Mouse (Mus musculus) kidney, postnatal 0 days (tissue): ENCODE data around the gene Dcp1a. TPM values are rescaled to one million over a fixed set of nuclear protein-coding genes. Genes with fewer than 3 reads are reported as not detected.
"Not testable (repeated sequence)": the region's sequence is repeated elsewhere in the genome, so short reads cannot be mapped to it uniquely, and the experiment has no call there.

ENCODE experiments used
- ATAC-seq: fragments of 200-750 bp; cut with Nextera tagmentation; replicated peaks from 2 replicates; pipeline ENCODE4 v1.8.0; 2017; ENCODE audit warnings: low read depth, moderate number of reproducible peaks, moderate TSS enrichment, moderate library complexity; ENCODE audit not compliant: low FRiP score
- DNase-seq: peaks from one replicate; pipeline ENCODE4 v3.0.0-alpha.2; 2016; ENCODE audit warnings: low spot score
- H3K27ac ChIP-seq: fragments of 300-500 bp; sonication (generic); 2 replicates; pipeline ENCODE4 v1.5.1; 2014; ENCODE audit warnings: mild to moderate bottlenecking
- H3K27me3 ChIP-seq: fragments of 300-500 bp; sonication (generic); 2 replicates; pipeline ENCODE4 v1.6.1; 2014; ENCODE audit warnings: low read length, mixed read lengths; ENCODE audit not compliant: insufficient read depth
- H3K36me3 ChIP-seq: fragments of 300-500 bp; sonication (generic); 2 replicates; pipeline ENCODE4 v1.6.1; 2014; ENCODE audit warnings: low read length, mixed read lengths; ENCODE audit not compliant: insufficient read depth
- H3K4me1 ChIP-seq: fragments of 300-500 bp; sonication (generic); replicated peaks from 2 replicates; pipeline ENCODE4 v1.6.1; 2014; ENCODE audit warnings: antibody characterized with exemption, low read length, mixed read lengths; ENCODE audit not compliant: insufficient read depth
- H3K4me2 ChIP-seq: fragments of 300-500 bp; sonication (generic); 2 replicates; pipeline ENCODE4 v1.6.1; 2014; ENCODE audit warnings: mild to moderate bottlenecking, low read length, moderate library complexity, mixed read lengths
- H3K4me3 ChIP-seq: fragments of 300-500 bp; sonication (generic); replicated peaks from 2 replicates; pipeline ENCODE4 v1.5.1; 2014; ENCODE audit warnings: low read depth, low read length
- H3K9ac ChIP-seq: fragments of 300-500 bp; sonication (generic); 2 replicates; pipeline ENCODE4 v1.6.1; 2014; ENCODE audit warnings: low read depth, low read length
- H3K9me3 ChIP-seq: fragments of 300-500 bp; sonication (generic); replicated peaks from 2 replicates; pipeline ENCODE4 v1.6.1; 2016; ENCODE audit warnings: low read length, inconsistent platforms, mixed read lengths
- CTCF ChIP-seq: IDR thresholded peaks from 2 replicates; pipeline ENCODE4 v1.5.1; 2016; ENCODE audit warnings: antibody characterized with exemption, low read depth, mild to moderate bottlenecking, moderate library complexity
- WGBS: fragments of 180-500 bp; shearing (Covaris S2); extraction: QIAGEN DNeasy Blood & Tissue Kit; methylation state at CpG from one replicate; pipeline ENCODE4 v1.1.7; 2014; 5-methylcytosine and 5-hydroxymethylcytosine counted together
- polyA plus RNA-seq: library from polyadenylated mRNA; unstranded; fragments of >200 nt; fragmentation: Nextera tagmentation; extraction: Ambion mirVana; gene quantifications from 2 replicates; pipeline ENCODE4 v1.2.1, GENCODE M21; 2015

The Dcp1a gene
- polyA plus RNA-seq, 1 experiment from 2014 or later = 11.4 TPM

DNA sequence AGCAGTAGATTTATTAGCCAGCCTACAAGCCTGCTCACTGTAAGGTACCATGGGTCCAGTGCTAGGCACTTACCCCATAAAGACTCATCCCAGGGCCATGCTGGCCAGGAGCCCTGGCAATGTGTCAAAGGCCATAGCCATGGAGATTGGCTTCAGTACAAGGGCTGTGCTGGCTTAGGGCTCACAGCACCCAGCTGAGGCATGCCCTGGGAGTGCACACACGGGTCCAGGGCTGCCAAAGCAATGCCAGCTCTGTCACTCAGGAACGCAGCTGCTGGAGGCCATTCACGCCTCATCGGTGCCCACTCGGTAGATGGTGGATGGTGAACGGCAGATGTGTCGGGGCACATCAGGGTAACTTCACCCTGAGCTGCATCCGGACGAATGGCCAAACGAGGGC is 62.2 kb downstream of the Dcp1a start:
- ATAC-seq = no peak; the same call in 1 of the 2 replicates
- H3K4me1 ChIP-seq = no peaks in the 10 kb centered on the region; the same call in 1 of the 2 replicates
- H3K9ac ChIP-seq = no peak overlapping the region
- H3K27ac ChIP-seq = no peak overlapping the region
- no peaks in the 10 kb centered on the region for H3K9me3 ChIP-seq
- TF ChIP-seq CTCF = no peak
- no peaks in the 10 kb centered on the region for H3K36me3 ChIP-seq
- no peak overlapping the region for H3K4me2 ChIP-seq
- H3K4me3 ChIP-seq = no peak overlapping the region
- WGBS = 52% methylated on average over 10 of the region's 10 CpGs
- DNase-seq = no peak
- no peaks in the 10 kb centered on the region for H3K27me3 ChIP-seq

DNA sequence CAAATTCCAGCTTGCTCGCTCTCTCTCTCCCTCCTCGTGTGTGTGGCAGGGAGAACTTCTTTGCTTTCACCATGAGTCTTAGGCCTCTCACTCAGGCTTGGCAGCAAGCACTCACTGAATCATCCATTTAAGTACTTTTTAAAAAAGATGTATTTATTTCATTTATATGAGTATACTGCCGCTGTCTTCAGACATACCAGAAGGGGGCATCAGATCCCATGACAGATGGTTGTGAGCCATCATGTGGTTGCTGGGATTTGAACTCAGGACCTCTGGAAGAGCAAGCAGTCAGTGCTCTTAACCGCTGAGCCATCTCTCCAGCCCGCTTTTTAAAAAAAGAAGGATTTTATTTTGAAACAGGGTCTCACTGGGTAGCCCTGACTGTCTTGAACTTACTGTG is 64.0 kb downstream of the Dcp1a start:
- WGBS = 79% methylated on average over 5 of the region's 5 CpGs
- not testable (repeated sequence) for DNase-seq

DNA sequence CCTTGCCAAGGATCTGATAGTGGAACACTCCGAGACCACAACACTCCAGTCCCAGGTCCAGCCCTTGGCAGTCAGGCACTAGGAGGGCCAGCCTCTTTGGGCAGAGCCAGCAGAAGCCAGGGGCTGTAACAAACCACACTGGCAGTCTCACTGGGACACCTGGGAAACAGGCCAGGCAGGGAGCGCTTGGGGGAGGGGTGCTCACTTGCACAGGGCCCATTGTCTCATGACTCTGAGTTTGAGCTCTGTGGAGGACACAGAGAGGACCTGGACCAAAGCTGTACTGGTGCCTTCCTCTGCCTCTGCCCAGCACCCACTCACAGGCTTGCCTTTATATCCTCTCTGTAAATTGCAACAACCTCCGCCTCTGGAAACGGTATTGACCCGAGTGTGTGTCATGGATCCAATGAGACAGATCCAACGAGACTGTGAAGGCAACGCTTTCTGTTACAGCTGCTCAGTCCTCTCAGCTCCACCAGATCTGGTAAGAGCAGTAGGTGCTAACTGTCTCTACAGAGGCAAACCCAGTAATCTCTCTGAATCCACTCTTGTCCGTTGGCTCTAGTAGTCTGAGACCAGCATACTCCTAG is 68.9 kb downstream of the Dcp1a start, which contains the start of gene Tkt:
Gene Tkt (plus strand): TSS at position 229 of the 590 bp plus-strand sequence.
- 23% methylated on average over 8 of the region's 8 CpGs for WGBS
- Histone ChIP-seq H3K9me3 (no peaks in the 10 kb centered on the region), H3K27me3 (no peaks in the 10 kb centered on the region), H3K36me3 (no peaks in the 10 kb centered on the region), H3K9ac (peak within 1 kb of the TSS; percentile 82), H3K27ac (peak within 1 kb of the TSS; percentile 92), H3K4me3 (peak within 1 kb of the TSS; percentile 65), H3K4me1 (peaks cover 24% of the 10 kb centered on the region), H3K4me2 (peak within 1 kb of the TSS; percentile 97)
- no peak for TF ChIP-seq CTCF
- ATAC-seq (peak; percentile 15; the same call in 1 of the 2 replicates), DNase-seq (no peak)

More for the DNA sequence above, 64.0 kb downstream of the Dcp1a start:
- H3K4me1 ChIP-seq, H3K27me3 ChIP-seq, ATAC-seq, H3K9ac ChIP-seq, H3K36me3 ChIP-seq, H3K4me3 ChIP-seq, H3K27ac ChIP-seq, H3K4me2 ChIP-seq, H3K9me3 ChIP-seq: not testable (repeated sequence)
- 0 out of 2 replicates have a peak, but pooled peaks have one; percentile 16 for TF ChIP-seq CTCF

DNA sequence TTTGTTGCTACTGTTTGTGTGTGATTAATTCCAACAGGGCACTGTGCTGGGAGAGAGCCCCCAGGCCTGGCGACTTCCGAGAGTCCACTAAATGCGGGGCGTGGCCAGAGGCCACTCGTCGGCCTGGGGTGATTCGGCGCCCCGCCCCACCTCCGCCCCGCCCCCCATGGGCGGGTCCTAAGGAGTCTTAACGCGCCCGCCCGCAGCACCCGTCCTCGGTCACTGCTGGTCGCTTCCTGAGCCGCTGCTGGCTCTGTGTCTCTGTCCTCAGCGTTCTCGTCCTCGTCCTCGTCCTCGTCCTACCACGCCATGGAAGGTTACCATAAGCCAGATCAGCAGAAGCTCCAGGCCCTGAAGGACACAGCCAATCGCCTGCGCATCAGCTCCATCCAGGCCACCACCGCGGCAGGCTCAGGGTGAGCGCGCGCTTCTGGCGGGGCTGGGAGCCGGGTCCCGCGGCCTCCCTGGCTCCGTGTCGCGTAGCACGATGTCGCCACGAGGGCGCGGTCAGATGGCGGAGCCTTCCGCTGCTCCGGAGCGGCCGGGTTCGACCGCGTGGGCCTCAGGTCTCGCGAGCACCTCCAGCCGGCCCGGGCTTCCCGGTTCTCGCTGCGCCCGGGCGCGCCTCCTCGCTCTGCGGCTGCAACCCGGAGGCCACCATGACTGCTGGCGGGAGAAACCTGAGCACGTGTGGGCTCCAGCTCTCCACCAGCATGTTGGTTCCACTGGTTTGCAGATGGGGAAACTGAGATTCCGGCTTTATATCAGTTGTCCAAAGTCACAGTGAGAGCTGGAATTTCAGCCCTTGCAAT is 69.8 kb downstream of the Dcp1a start:
- no peak for TF ChIP-seq CTCF
- ATAC-seq (peak; percentile 93), DNase-seq (peak; percentile 96)
- no peaks in the 10 kb centered on the region for H3K9me3 ChIP-seq
- no peaks in the 10 kb centered on the region for H3K36me3 ChIP-seq
- H3K9ac ChIP-seq = peak overlapping the region; percentile 82
- peaks cover 24% of the 10 kb centered on the region for H3K4me1 ChIP-seq
- WGBS = under 1% methylated on average over 69 of the region's 69 CpGs
- no peaks in the 10 kb centered on the region for H3K27me3 ChIP-seq
- H3K4me3 ChIP-seq = peak overlapping the region; percentile 65
- peak overlapping the region; percentile 92 for H3K27ac ChIP-seq
- peak overlapping the region; percentile 97 for H3K4me2 ChIP-seq

DNA sequence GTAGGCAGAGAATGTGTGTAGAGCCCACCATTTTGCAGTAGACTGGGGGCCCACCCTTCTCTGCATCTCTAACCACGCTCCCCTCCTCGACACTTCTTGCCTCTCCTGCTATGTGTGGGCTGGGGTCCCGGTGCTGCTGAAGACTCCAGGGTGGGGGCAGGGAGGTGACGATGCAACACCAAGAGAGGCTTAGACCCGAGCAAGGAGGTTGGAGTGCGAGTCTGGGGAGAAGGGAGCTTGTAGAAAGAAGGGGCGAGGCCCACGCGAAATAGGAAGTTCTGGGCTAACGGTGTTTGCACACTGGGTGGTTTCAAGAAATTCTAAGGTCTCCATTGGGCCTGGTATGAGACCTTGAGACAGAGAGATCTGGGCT is 70.4 kb downstream of the Dcp1a start:
- no peaks in the 10 kb centered on the region for H3K36me3 ChIP-seq
- no peaks in the 10 kb centered on the region for H3K27me3 ChIP-seq
- ATAC-seq = no peak
- peaks cover 24% of the 10 kb centered on the region for H3K4me1 ChIP-seq
- WGBS = 0% methylated on average over 10 of the region's 10 CpGs
- DNase-seq = peak; percentile 18
- peak overlapping the region; percentile 97 for H3K4me2 ChIP-seq
- peak overlapping the region; percentile 92 for H3K27ac ChIP-seq
- no peak for TF ChIP-seq CTCF
- no peaks in the 10 kb centered on the region for H3K9me3 ChIP-seq
- peak overlapping the region; percentile 82 for H3K9ac ChIP-seq
- peak overlapping the region; percentile 65 for H3K4me3 ChIP-seq

DNA sequence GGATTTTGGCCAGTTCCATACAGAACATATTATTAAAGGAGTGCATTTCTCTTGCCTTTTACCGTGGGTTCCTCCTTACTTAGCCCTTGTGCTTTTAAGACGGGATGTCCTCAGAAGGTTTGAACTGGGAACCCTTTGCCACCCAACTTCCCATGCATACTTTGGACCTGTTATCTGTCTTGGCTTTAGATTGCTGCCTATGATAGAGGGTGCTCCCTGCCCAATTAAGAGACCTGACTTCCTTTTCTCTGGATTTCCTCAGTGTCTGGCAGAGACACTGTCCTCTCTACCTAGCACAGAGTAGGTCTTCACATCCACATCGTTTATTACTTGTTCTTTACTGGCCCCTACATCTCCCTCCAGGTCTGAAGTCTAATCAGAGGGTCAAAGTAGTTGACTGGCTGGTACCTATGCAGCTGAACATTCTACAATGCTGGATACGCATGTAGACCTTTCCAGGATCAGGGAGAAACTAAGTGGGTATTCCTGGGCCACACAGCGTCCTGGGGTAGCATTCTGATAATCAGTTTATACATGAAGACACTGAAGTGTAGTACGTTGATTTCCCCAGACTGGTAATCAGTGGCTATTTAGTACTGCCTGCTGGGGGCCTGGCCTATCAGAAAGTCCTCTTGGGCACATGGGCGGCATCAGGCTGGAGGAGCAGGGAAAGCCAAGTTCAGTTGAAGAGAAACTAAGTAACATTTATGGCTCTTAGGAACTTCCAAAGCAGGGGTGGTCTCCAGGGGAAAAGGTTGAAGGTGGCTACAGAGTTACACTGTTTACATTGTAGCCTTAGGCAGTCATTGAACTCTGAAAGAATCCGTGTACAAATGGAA is 71.1 kb downstream of the Dcp1a start:
- Histone ChIP-seq H3K27ac (no peak overlapping the region), H3K36me3 (0 out of 2 replicates have a peak, but pooled peaks cover 2% of the 10 kb centered on the region), H3K9ac (peak overlapping the region; percentile 82), H3K4me1 (peaks cover 24% of the 10 kb centered on the region), H3K4me3 (peak overlapping the region; percentile 65), H3K4me2 (peak overlapping the region; percentile 97), H3K9me3 (no peaks in the 10 kb centered on the region), H3K27me3 (no peaks in the 10 kb centered on the region)
- WGBS = 24% methylated on average over 8 of the region's 8 CpGs
- DNase-seq (no peak), ATAC-seq (no peak)
- TF ChIP-seq CTCF = no peak
